Mouse (Mus musculus) adrenal gland, adult 18-20 months (tissue): ENCODE data around the gene Nrg4. TPM values are rescaled to one million over a fixed set of nuclear protein-coding genes. Genes with fewer than 3 reads are reported as not detected.
A peak's percentile ranks its signal among the peaks of the same experiment; 100 is the strongest.

ENCODE experiments used
- DNase-seq, 2 experiments: peaks; one replicate each; pipeline ENCODE4 v3.0.0; 2021 to 2022; ENCODE audit warnings: low spot score in 2 of 2
- total RNA-seq, 2 experiments: library from RNA; stranded (reverse); gene quantifications; 1 replicate in 1 of 2; 2 replicates in 1 of 2; pipeline ENCODE4 v1.2.3; 2021

The Nrg4 gene
- total RNA-seq, 2 experiments from 2014 or later, result 23.4 to 37.3 TPM

DNA sequence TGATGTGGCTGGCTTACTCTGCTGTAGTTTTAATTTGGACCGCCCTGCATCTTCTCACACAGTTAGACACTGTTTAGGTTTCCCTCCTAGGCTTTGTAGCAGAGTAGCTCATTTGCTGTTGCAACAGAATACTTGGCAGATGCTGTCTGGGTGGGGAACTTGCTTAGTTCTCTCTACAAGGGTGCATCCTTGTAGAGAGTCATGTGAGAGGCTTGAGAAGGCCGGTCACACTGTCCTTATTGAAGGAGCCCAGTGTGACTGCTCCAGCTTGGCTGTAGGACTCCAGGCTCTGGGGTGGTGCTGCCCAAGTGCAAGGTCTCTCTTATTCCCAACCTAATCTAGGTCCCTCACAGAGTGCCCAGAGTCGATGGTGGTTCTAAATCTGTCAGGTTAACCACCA, 109.3 kb downstream of the Nrg4 start:
- DNase-seq, result no peak

DNA sequence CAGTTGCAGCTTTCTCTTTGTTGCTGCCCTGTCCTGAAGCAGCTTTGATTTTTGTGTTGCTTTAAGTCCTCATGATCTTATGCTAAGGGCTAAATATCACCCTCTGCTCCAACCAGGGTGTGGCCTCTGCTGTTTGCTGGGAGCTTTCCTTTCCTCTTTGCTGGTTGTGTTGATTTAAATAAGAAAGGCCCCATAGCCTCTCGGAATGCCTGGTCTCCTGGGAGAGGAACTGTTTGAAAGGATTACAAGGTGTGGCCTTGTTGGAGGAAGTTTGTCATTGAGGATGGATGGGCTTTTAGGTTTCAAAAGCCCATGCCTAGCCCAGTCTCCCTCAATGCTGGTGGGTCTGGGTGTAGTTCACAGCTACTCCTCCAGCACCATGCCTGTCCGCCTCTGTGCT, 110.6 kb downstream of the Nrg4 start:
- DNase-seq, result no peak

- DNase-seq, result no peak
These were observed 111.0 kb downstream of the Nrg4 start for GRCm38 (mm10) chr9:55215648-55216047.

DNA sequence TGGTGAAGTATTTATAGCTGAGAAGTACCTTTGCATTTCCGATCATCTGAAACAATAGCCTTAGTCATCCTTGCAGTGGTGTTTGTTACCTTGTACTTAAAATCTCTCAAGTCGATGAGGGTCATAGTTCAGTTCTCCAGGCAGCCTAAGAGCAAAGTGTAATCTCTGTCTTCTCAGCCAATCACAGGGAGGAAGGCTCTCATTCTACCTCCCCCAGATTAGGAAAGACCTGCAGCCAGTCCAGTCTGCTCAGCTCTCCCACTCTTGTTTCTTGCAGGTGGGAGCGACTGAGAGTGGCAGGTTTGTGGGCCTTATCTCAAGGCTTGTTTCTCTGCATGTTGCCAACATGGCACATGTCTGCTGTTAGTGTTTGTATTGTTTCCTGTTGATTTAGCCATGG, 111.6 kb downstream of the Nrg4 start:
- no peak for DNase-seq

DNA sequence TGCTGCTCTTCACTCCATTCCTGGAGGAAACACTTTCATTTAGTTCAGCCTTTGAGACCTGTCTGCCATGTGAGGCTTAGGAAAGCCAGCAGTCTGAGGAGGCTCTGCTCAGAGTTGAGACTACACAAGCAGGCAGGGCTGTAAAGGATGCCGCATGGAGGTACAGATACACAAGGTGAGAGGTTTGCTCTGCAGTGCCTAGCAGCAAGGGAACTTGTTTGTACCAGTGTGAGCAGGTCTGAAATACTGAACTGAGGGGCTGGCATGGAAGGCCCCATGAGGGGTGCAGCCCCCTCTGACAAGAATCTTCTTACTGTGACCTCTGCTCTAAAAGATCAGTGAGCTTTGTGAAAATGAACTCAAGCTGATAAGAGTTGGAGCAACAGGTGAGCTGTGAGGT, 113.2 kb downstream of the Nrg4 start:
- no peak for DNase-seq

- no peak for DNase-seq
These were observed 115.0 kb downstream of the Nrg4 start for GRCm38 (mm10) chr9:55211611-55212010.

DNA sequence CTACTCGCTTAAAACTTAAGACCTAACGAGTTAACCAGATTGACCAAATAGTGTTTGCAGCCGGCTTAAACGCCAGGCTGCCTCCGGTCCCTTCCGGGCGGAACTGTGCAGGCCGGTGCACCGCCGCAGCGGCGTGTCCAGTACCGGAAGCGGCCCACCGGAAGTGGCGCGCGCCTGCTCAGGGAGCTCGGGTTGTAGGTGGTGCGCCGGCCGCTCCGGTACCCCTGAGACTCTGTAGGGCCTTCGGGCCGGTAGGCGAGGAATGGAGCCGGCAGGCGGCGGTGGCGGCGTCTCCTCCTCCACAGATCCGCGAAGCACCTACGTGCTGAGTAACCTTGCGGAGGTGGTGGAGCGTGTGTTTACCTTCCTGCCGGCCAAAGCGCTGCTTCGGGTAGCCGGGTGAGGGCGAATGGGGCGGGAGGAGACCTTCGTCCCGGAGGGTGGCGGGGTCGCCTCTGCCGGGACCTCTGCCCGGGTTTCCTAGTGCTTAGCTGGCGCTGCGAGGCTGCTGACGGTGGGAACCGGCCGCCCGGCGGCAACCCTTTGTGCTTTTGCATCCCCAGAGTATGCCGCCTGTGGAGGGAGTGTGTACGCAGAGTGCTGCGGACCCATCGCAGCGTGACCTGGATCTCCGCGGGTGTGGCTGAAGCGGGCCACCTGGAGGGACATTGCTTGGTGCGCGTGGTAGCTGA, 117.7 kb downstream of the Nrg4 start, which contains the start of gene Fbxo22:
Gene Fbxo22 (plus strand): TSS at position 136 of the 692 bp plus-strand sequence.
- peak; percentile 82 for DNase-seq

GRCm38 (mm10) chr9:55208458-55208789, 118.2 kb downstream of the Nrg4 start:
- DNase-seq, result no peak

DNA sequence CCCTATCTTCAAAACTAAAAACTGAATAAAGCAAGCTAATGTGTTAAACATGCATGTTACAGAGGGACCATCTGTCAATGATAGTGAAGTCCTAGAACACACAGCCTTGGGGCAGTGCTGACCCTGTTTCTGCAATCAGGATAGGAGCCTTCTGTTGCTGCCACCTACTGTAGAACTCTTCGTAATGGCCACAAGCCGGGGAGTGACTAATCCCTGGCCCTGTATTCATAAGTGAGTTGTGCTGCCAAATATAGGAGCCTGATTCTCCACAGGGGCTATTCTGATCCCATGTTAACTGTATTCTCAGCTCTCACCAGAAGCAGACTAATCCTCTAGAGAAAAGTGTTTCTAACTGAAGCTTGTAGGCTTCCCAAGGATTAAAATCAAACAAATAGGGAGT, 127.3 kb downstream of the Nrg4 start:
- peak in 1 of 2 experiments; percentile 21 for DNase-seq

GRCm38 (mm10) chr9:55198260-55198659, 128.4 kb downstream of the Nrg4 start:
- DNase-seq, result no peak

GRCm38 (mm10) chr9:55195876-55196275, 130.8 kb downstream of the Nrg4 start:
- DNase-seq, result no peak

- no peak for DNase-seq
These were observed 152.4 kb downstream of the Nrg4 start for GRCm38 (mm10) chr9:55174235-55174634.

- no peak for DNase-seq
These were observed 154.4 kb downstream of the Nrg4 start for GRCm38 (mm10) chr9:55172195-55172685.

GRCm38 (mm10) chr9:55170655-55171412, 155.8 kb downstream of the Nrg4 start:
- DNase-seq, result peak in 1 of 2 experiments; percentile 23

Other genes with a start within 250 kb of the Nrg4 start
- gene Ube2q2, start 178.0 kb downstream of the Nrg4 start, total RNA-seq, result 10 to 100 TPM; 49.9 to 62.1 TPM
- 10 to 100 TPM; 31.5 to 33.8 TPM for gene Fbxo22, start 117.9 kb downstream of the Nrg4 start, total RNA-seq
- under 1 TPM; 0.80 to 0.93 TPM for gene Tmem266, start 69 bp upstream of the Nrg4 start, total RNA-seq
- gene Etfa, start 185.4 kb upstream of the Nrg4 start, total RNA-seq, result 100 to 1,000 TPM; 480 to 543 TPM
- gene Isl2, start 211.8 kb upstream of the Nrg4 start, total RNA-seq, result not detected